Mouse (Mus musculus): Measurements from ENCODE around the gene Lamtor5.

DNA sequence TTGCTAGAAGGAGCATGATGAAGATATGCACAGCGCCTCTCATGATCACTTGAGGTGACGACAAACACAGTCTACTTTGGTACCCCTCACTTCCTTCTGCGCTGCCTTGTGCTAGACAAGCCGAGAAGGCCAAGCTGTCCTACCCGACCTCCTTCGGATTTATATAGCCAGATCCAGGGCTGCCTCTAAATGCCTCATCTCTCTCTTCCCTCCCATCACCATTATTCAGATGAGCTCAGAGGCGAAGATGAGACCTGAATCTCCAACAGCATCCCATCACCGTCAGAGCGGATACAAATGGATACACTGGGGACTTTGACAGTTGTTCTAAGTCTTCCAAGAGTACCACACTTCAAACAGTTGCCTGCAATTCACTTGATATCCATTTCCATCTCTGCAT lies 39.1 kb upstream of the Lamtor5 start, which contains the start of gene Prok1:
- TF ChIP-seq CTCF (IDR thresholded peaks at IDR 0.05; ENCODE audit: low read depth, low read length) (no peak), POLR2A (IDR thresholded peaks at IDR 0.05; ENCODE audit: borderline replicate concordance, low read depth, low read length) (no peak)

Measured in bone marrow macrophage, adult 2 months (primary cell).